Mouse (Mus musculus): ENCODE results near the gene 1700067P10Rik. TPM values are rescaled to one million over a fixed set of nuclear protein-coding genes. Genes with fewer than 3 reads are reported as not detected.

1700067P10Rik gene
- polyA plus RNA-seq, 1 experiment from 2014 or later, result not detected

DNA sequence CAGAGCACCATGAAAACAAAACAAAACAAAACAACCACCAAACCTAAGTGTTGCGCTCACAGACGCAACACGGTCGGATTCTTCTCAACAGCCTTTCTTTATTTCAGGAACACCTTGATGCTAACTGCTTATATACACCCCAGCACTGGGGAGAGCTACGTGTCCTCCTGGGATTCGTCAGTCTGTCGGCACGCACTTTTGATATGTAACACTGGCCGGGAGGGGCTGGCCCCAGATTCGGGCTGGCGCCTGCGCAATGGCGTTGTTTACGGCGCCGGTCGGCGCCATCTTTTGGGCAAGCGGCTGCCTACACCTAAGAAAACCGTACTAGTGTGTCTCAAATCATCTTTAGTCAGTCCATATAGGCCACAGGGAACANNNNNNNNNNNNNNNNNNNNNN is 31.3 kb downstream of the 1700067P10Rik start:
- 0 out of 2 replicates have a peak, but pooled peaks cover 4% of the 10 kb centered on the region for H3K9me3 ChIP-seq (ENCODE audit: control insufficient read depth, low read length)
- 92% methylated on average over 20 of the region's 20 CpGs for WGBS
- DNase-seq (ENCODE audit: low spot score) (no peak), ATAC-seq (ENCODE audit: low read depth) (no peak)
- no peaks in the 10 kb centered on the region for H3K36me3 ChIP-seq (ENCODE audit: control insufficient read depth, insufficient read depth, low read length)
- H3K27ac ChIP-seq (replicated peaks; ENCODE audit: low read depth, low read length), result no peak overlapping the region
- H3K4me1 ChIP-seq (ENCODE audit: control insufficient read depth, insufficient read depth, low read length), result no peaks in the 10 kb centered on the region
- no peaks in the 10 kb centered on the region for H3K27me3 ChIP-seq (replicated peaks; ENCODE audit: control insufficient read depth, insufficient read depth, low read length)
- no peak overlapping the region for H3K9ac ChIP-seq (ENCODE audit: low read depth, low read length)
- no peak overlapping the region for H3K4me2 ChIP-seq (ENCODE audit: low read depth, low read length)
- H3K4me3 ChIP-seq (ENCODE audit: low read depth, low read length), result no peak overlapping the region

DNA sequence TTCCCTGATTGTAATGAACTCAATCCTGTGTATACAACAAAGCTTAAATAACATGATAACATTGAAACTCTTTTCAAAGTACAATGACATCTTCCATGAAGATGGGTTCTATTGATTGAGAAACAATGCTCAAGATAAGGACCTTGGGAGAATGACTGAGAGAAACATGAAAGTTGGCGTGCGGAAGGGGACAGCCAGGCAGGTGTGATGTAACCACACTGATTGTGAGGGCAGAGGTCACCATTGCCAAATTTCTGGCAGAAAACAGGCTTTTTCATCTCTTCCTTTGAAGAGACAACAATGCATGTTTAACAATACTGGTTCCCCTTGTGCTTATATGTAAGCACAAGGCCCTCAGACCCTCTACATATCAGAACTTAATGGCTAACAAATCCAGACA is 43.7 kb downstream of the 1700067P10Rik start:
- Histone ChIP-seq H3K4me1 (ENCODE audit: control insufficient read depth, insufficient read depth, low read length) (no peaks in the 10 kb centered on the region), H3K9me3 (ENCODE audit: control insufficient read depth, low read length) (no peaks in the 10 kb centered on the region), H3K4me2 (ENCODE audit: low read depth, low read length) (no peak overlapping the region), H3K4me3 (ENCODE audit: low read depth, low read length) (no peak overlapping the region), H3K27me3 (replicated peaks; ENCODE audit: control insufficient read depth, insufficient read depth, low read length) (no peaks in the 10 kb centered on the region), H3K27ac (replicated peaks; ENCODE audit: low read depth, low read length) (no peak overlapping the region), H3K9ac (ENCODE audit: low read depth, low read length) (no peak overlapping the region), H3K36me3 (ENCODE audit: control insufficient read depth, insufficient read depth, low read length) (no peaks in the 10 kb centered on the region)
- DNase-seq (ENCODE audit: low spot score) (no peak), ATAC-seq (ENCODE audit: low read depth) (no peak)
- 92% methylated on average over 2 of the region's 2 CpGs for WGBS

Other genes starting within 250 kb of the 1700067P10Rik start
- 21.0 and 22.7 TPM in 2 replicates for gene Foxp4, start 164.7 kb upstream of the 1700067P10Rik start, polyA plus RNA-seq (2014; fragmentation: Nextera tagmentation; extraction: Ambion mirVana)
- gene 1700122O11Rik, start 51.0 kb upstream of the 1700067P10Rik start, polyA plus RNA-seq (2014; fragmentation: Nextera tagmentation; extraction: Ambion mirVana), result not detected in 2 replicates
- gene 9830107B12Rik, start 56.9 kb downstream of the 1700067P10Rik start, polyA plus RNA-seq (2014; fragmentation: Nextera tagmentation; extraction: Ambion mirVana), result not detected in 2 replicates
- gene A530064D06Rik, start 78.0 kb downstream of the 1700067P10Rik start, polyA plus RNA-seq (2014; fragmentation: Nextera tagmentation; extraction: Ambion mirVana), result 0.08 and 0.10 TPM in 2 replicates
- gene Trem1, start 143.4 kb downstream of the 1700067P10Rik start, polyA plus RNA-seq (2014; fragmentation: Nextera tagmentation; extraction: Ambion mirVana), result 0.08 TPM in 1 of 2 replicates, not detected in the other
- gene Trem3, start 158.5 kb downstream of the 1700067P10Rik start, polyA plus RNA-seq (2014; fragmentation: Nextera tagmentation; extraction: Ambion mirVana), result 0.24 TPM in 1 of 2 replicates, not detected in the other
- gene Treml4, start 175.0 kb downstream of the 1700067P10Rik start, polyA plus RNA-seq (2014; fragmentation: Nextera tagmentation; extraction: Ambion mirVana), result 0.13 and 0.21 TPM in 2 replicates
- gene Treml2, start 210.2 kb downstream of the 1700067P10Rik start, polyA plus RNA-seq (2014; fragmentation: Nextera tagmentation; extraction: Ambion mirVana), result 0.14 and 0.28 TPM in 2 replicates
- gene B430306N03Rik, start 226.8 kb downstream of the 1700067P10Rik start, polyA plus RNA-seq (2014; fragmentation: Nextera tagmentation; extraction: Ambion mirVana), result 0.07 and 1.0 TPM in 2 replicates

Measured in embryonic facial prominence, embryonic 14.5 days (tissue).